Mouse (Mus musculus) midbrain, embryonic 16.5 days (tissue): ENCODE data around the gene Fpgs. TPM values are rescaled to one million over a fixed set of nuclear protein-coding genes. Genes with fewer than 3 reads are reported as not detected.

ENCODE experiments used
- ATAC-seq: fragments of 200-750 bp; cut with Nextera tagmentation; 2 replicates; pipeline ENCODE4 v1.8.0; 2017; ENCODE audit warnings: moderate TSS enrichment
- H3K27ac ChIP-seq: fragments of 300-500 bp; sonication (generic); 2 replicates; pipeline ENCODE4 v1.5.1; 2014; ENCODE audit warnings: mild to moderate bottlenecking, low read length, mixed read lengths
- H3K27me3 ChIP-seq: fragments of 300-500 bp; sonication (generic); 2 replicates; pipeline ENCODE4 v1.6.1; 2014; ENCODE audit warnings: low read depth, low read length, mixed read lengths; ENCODE audit not compliant: control insufficient read depth, insufficient read depth
- H3K36me3 ChIP-seq: fragments of 300-500 bp; sonication (generic); 2 replicates; pipeline ENCODE4 v1.6.1; 2014; ENCODE audit warnings: mild to moderate bottlenecking, low read length, moderate library complexity, mixed read lengths; ENCODE audit not compliant: control insufficient read depth, insufficient read depth
- H3K4me1 ChIP-seq: fragments of 300-500 bp; sonication (generic); 2 replicates; pipeline ENCODE4 v1.6.1; 2014; ENCODE audit warnings: mild to moderate bottlenecking, low read length, mixed read lengths; ENCODE audit not compliant: control insufficient read depth, insufficient read depth
- H3K4me2 ChIP-seq: fragments of 300-500 bp; sonication (generic); 2 replicates; pipeline ENCODE4 v1.6.1; 2014; ENCODE audit warnings: mild to moderate bottlenecking, low read length, mixed read lengths
- H3K4me3 ChIP-seq: fragments of 300-500 bp; sonication (generic); 2 replicates; pipeline ENCODE4 v1.5.1; 2014; ENCODE audit warnings: low read depth, mild to moderate bottlenecking, low read length, moderate library complexity, mixed read lengths
- H3K9ac ChIP-seq: fragments of 300-500 bp; sonication (generic); 2 replicates; pipeline ENCODE4 v1.6.1; 2014; ENCODE audit warnings: low read depth, low read length, mixed read lengths
- H3K9me3 ChIP-seq: fragments of 300-500 bp; sonication (generic); replicated peaks from 2 replicates; pipeline ENCODE4 v1.6.1; 2014; ENCODE audit warnings: mild to moderate bottlenecking, low read length, mixed read lengths; ENCODE audit not compliant: control insufficient read depth, poor library complexity, severe bottlenecking
- WGBS: fragments of 180-500 bp; shearing (Covaris S2); extraction: QIAGEN DNeasy Blood & Tissue Kit; methylation state at CpG from one replicate; pipeline ENCODE4 v1.1.7; 2014; 5-methylcytosine and 5-hydroxymethylcytosine counted together
- polyA plus RNA-seq: library from polyadenylated mRNA; unstranded; fragments of >200 nt; fragmentation: Nextera tagmentation; extraction: Ambion mirVana; gene quantifications from 2 replicates; pipeline ENCODE4 v1.2.1, GENCODE M21; 2015

The Fpgs gene
- polyA plus RNA-seq, 1 experiment from 2014 or later, result 23.5 TPM

GRCm38 (mm10) chr2:32741273-32742172, 37.6 kb upstream of the Fpgs start:
- H3K27ac ChIP-seq, result peak overlapping the region; percentile 88
- ATAC-seq, result peak; percentile 59
- H3K9me3 ChIP-seq, result no peaks in the 10 kb centered on the region
- peaks cover 15% of the 10 kb centered on the region for H3K36me3 ChIP-seq
- 2% methylated on average over 51 of the region's 58 CpGs for WGBS
- H3K9ac ChIP-seq, result peak overlapping the region; percentile 98
- peak overlapping the region; percentile 72 for H3K4me2 ChIP-seq
- H3K4me3 ChIP-seq, result peak overlapping the region; percentile 85
- peaks cover 14% of the 10 kb centered on the region for H3K4me1 ChIP-seq
- no peaks in the 10 kb centered on the region for H3K27me3 ChIP-seq

GRCm38 (mm10) chr2:32740916-32741272, 36.9 kb upstream of the Fpgs start, which contains the start of gene 6330409D20Rik:
TSS of gene 6330409D20Rik (minus strand) at chr2:32741016.
- Histone ChIP-seq H3K9me3 (no peaks in the 10 kb centered on the region), H3K4me1 (peaks cover 14% of the 10 kb centered on the region), H3K4me3 (peak within 1 kb of the TSS; percentile 85), H3K9ac (peak within 1 kb of the TSS; percentile 98), H3K27ac (peak within 1 kb of the TSS; percentile 88), H3K36me3 (peaks cover 10% of the 10 kb centered on the region; the same call in 1 of the 2 replicates), H3K4me2 (peak within 1 kb of the TSS; percentile 72), H3K27me3 (no peaks in the 10 kb centered on the region)
- ATAC-seq, result 0 out of 2 replicates have a peak, but pooled peaks have one; percentile 0
- WGBS, result 7% methylated on average over 11 of the region's 11 CpGs

- H3K4me3 ChIP-seq, result no peak overlapping the region
- WGBS, result 72% methylated on average over 4 of the region's 4 CpGs
- H3K27me3 ChIP-seq, result no peaks in the 10 kb centered on the region
- ATAC-seq, result no peak
- peaks cover 14% of the 10 kb centered on the region for H3K4me1 ChIP-seq
- H3K9me3 ChIP-seq, result no peaks in the 10 kb centered on the region
- H3K9ac ChIP-seq, result no peak overlapping the region
- no peaks in the 10 kb centered on the region for H3K36me3 ChIP-seq
- no peak overlapping the region for H3K27ac ChIP-seq
- H3K4me2 ChIP-seq, result no peak overlapping the region
Measured at GRCm38 (mm10) chr2:32739311-32739710, 35.4 kb upstream of the Fpgs start.

- Histone ChIP-seq H3K4me3 (no peak overlapping the region), H3K4me2 (no peak overlapping the region), H3K9ac (no peak overlapping the region), H3K36me3 (no peaks in the 10 kb centered on the region), H3K4me1 (peaks cover 3% of the 10 kb centered on the region; the same call in 1 of the 2 replicates), H3K27me3 (no peaks in the 10 kb centered on the region), H3K9me3 (no peaks in the 10 kb centered on the region), H3K27ac (no peak overlapping the region)
- 45% methylated on average over 6 of the region's 6 CpGs for WGBS
- ATAC-seq, result no peak
Measured at GRCm38 (mm10) chr2:32737008-32737407, 33.1 kb upstream of the Fpgs start.

- 39% methylated on average over 3 of the region's 3 CpGs for WGBS
- no peak for ATAC-seq
Measured at GRCm38 (mm10) chr2:32736306-32736829, 32.4 kb upstream of the Fpgs start.

GRCm38 (mm10) chr2:32734933-32735332, 31.0 kb upstream of the Fpgs start:
- Histone ChIP-seq H3K4me1 (peaks cover 3% of the 10 kb centered on the region; the same call in 1 of the 2 replicates), H3K4me2 (no peak overlapping the region), H3K27ac (no peak overlapping the region), H3K9me3 (no peaks in the 10 kb centered on the region), H3K9ac (no peak overlapping the region), H3K4me3 (no peak overlapping the region), H3K36me3 (no peaks in the 10 kb centered on the region), H3K27me3 (no peaks in the 10 kb centered on the region)
- WGBS, result 50% methylated on average over 4 of the region's 4 CpGs
- ATAC-seq, result no peak

More at GRCm38 (mm10) chr2:32736306-32736829, 32.4 kb upstream of the Fpgs start:
- H3K27me3 ChIP-seq, result no peaks in the 10 kb centered on the region
- H3K9me3 ChIP-seq, result no peaks in the 10 kb centered on the region
- H3K4me1 ChIP-seq, result peaks cover 3% of the 10 kb centered on the region; the same call in 1 of the 2 replicates
- no peak overlapping the region for H3K4me3 ChIP-seq
- H3K36me3 ChIP-seq, result no peaks in the 10 kb centered on the region
- H3K4me2 ChIP-seq, result no peak overlapping the region
- H3K27ac ChIP-seq, result no peak overlapping the region
- H3K9ac ChIP-seq, result no peak overlapping the region

GRCm38 (mm10) chr2:32734480-32734879, 30.5 kb upstream of the Fpgs start:
- WGBS, result 36% methylated on average over 4 of the region's 4 CpGs
- Histone ChIP-seq H3K9ac (no peak overlapping the region), H3K27me3 (no peaks in the 10 kb centered on the region), H3K4me1 (no peaks in the 10 kb centered on the region; the same call in 1 of the 2 replicates), H3K36me3 (no peaks in the 10 kb centered on the region), H3K9me3 (no peaks in the 10 kb centered on the region), H3K27ac (no peak overlapping the region), H3K4me3 (no peak overlapping the region), H3K4me2 (no peak overlapping the region)
- ATAC-seq, result no peak

GRCm38 (mm10) chr2:32732695-32733094, 28.8 kb upstream of the Fpgs start:
- ATAC-seq, result no peak
- Histone ChIP-seq H3K27me3 (no peaks in the 10 kb centered on the region), H3K9ac (no peak overlapping the region), H3K36me3 (no peaks in the 10 kb centered on the region), H3K9me3 (no peaks in the 10 kb centered on the region), H3K4me2 (no peak overlapping the region), H3K27ac (no peak overlapping the region), H3K4me1 (no peaks in the 10 kb centered on the region), H3K4me3 (no peak overlapping the region)
- WGBS, result 72% methylated on average over 6 of the region's 6 CpGs

- no peak for ATAC-seq
- no peak overlapping the region for H3K4me3 ChIP-seq
- peak overlapping the region; percentile 22; the same call in 1 of the 2 replicates for H3K27ac ChIP-seq
- H3K4me2 ChIP-seq, result no peak overlapping the region
- H3K4me1 ChIP-seq, result 0 out of 2 replicates have a peak, but pooled peaks cover 3% of the 10 kb centered on the region
- no peaks in the 10 kb centered on the region for H3K36me3 ChIP-seq
- peak overlapping the region; percentile 11; the same call in 1 of the 2 replicates for H3K9ac ChIP-seq
- H3K27me3 ChIP-seq, result no peaks in the 10 kb centered on the region
- WGBS, result 77% methylated on average over 4 of the region's 4 CpGs
- no peaks in the 10 kb centered on the region for H3K9me3 ChIP-seq
Measured at GRCm38 (mm10) chr2:32731911-32732310, 28.0 kb upstream of the Fpgs start.
